Mouse (Mus musculus) urinary bladder, postnatal 25 days (tissue): ENCODE measurements around the gene Disp3.

Experiments used
- DNase-seq: peaks from one replicate; pipeline ENCODE4 v3.0.0; 2022; ENCODE audit warnings: low spot score

Disp3 gene

GRCm38 (mm10) chr4:148287476-148288054 lies at the start of gene Disp3:
Gene Disp3, minus strand, starts transcription at chr4:148287965.
- no peak for DNase-seq

GRCm38 (mm10) chr4:148330269-148330668 lies 42.5 kb upstream of the Disp3 start:
- no peak for DNase-seq

- no peak for DNase-seq
Observed at GRCm38 (mm10) chr4:148329431-148329830, 41.7 kb upstream of the Disp3 start.

- no peak for DNase-seq
Observed at GRCm38 (mm10) chr4:148328237-148328636, 40.5 kb upstream of the Disp3 start.

GRCm38 (mm10) chr4:148327266-148327997 lies 39.7 kb upstream of the Disp3 start:
- no peak for DNase-seq

GRCm38 (mm10) chr4:148326791-148327190 lies 39.0 kb upstream of the Disp3 start:
- no peak for DNase-seq

GRCm38 (mm10) chr4:148325951-148326350 lies 38.2 kb upstream of the Disp3 start:
- DNase-seq, result no peak

GRCm38 (mm10) chr4:148325057-148325456 lies 37.3 kb upstream of the Disp3 start:
- no peak for DNase-seq

GRCm38 (mm10) chr4:148322152-148322551 lies 34.4 kb upstream of the Disp3 start:
- DNase-seq, result no peak

- DNase-seq, result no peak
Observed at GRCm38 (mm10) chr4:148319366-148319765, 31.6 kb upstream of the Disp3 start.

GRCm38 (mm10) chr4:148315377-148316175 lies 27.8 kb upstream of the Disp3 start:
- no peak for DNase-seq

- no peak for DNase-seq
Observed at GRCm38 (mm10) chr4:148314396-148314795, 26.6 kb upstream of the Disp3 start.

GRCm38 (mm10) chr4:148313601-148314000 lies 25.8 kb upstream of the Disp3 start:
- no peak for DNase-seq

- DNase-seq, result no peak
Observed at GRCm38 (mm10) chr4:148312296-148313116, 24.7 kb upstream of the Disp3 start.

- DNase-seq, result no peak
Observed at GRCm38 (mm10) chr4:148310845-148311244, 23.1 kb upstream of the Disp3 start.

- no peak for DNase-seq
Observed at GRCm38 (mm10) chr4:148310126-148310525, 22.4 kb upstream of the Disp3 start.

GRCm38 (mm10) chr4:148306406-148307083 lies 18.8 kb upstream of the Disp3 start:
- no peak for DNase-seq

- DNase-seq, result no peak
Observed at GRCm38 (mm10) chr4:148298720-148299119, 11.0 kb upstream of the Disp3 start.

GRCm38 (mm10) chr4:148297640-148298039 lies 9.9 kb upstream of the Disp3 start:
- DNase-seq, result no peak

GRCm38 (mm10) chr4:148293319-148293718 lies 5.6 kb upstream of the Disp3 start:
- DNase-seq, result peak; percentile 11

- no peak for DNase-seq
Observed at GRCm38 (mm10) chr4:148291849-148292248, 4.1 kb upstream of the Disp3 start.
